Mouse (Mus musculus) heart, postnatal 0 days (tissue): ENCODE results near the gene Ubr3. TPM values are rescaled to one million over a fixed set of nuclear protein-coding genes. Genes with fewer than 3 reads are reported as not detected.
"Not testable (repeated sequence)": the region's sequence is repeated elsewhere in the genome, so short reads cannot be mapped to it uniquely, and the experiment has no call there.

Experiments
- ATAC-seq: fragments of 200-750 bp; cut with Nextera tagmentation; 2 replicates; pipeline ENCODE4 v1.8.0; 2017; ENCODE audit warnings: low read depth, moderate number of reproducible peaks, moderate library complexity; ENCODE audit not compliant: insufficient read depth
- DNase-seq: peaks from one replicate; pipeline ENCODE4 v3.0.0-alpha.2; 2016; ENCODE audit warnings: low spot score
- H3K27ac ChIP-seq: fragments of 300-500 bp; sonication (generic); 2 replicates; pipeline ENCODE4 v1.5.1; 2014; ENCODE audit warnings: low read depth, mild to moderate bottlenecking
- H3K27me3 ChIP-seq: fragments of 300-500 bp; sonication (generic); 2 replicates; pipeline ENCODE4 v1.6.1; 2014; ENCODE audit warnings: low read length, mixed read lengths; ENCODE audit not compliant: control insufficient read depth, insufficient read depth
- H3K36me3 ChIP-seq: fragments of 300-500 bp; sonication (generic); replicated peaks from 2 replicates; pipeline ENCODE4 v1.6.1; 2014; ENCODE audit warnings: low read length, mixed read lengths; ENCODE audit not compliant: control insufficient read depth, insufficient read depth
- H3K4me1 ChIP-seq: fragments of 300-500 bp; sonication (generic); 2 replicates; pipeline ENCODE4 v1.6.1; 2014; ENCODE audit warnings: antibody characterized with exemption; ENCODE audit not compliant: control insufficient read depth, insufficient read depth
- H3K4me2 ChIP-seq: fragments of 300-500 bp; sonication (generic); 2 replicates; pipeline ENCODE4 v1.6.1; 2014; ENCODE audit warnings: low read depth, mild to moderate bottlenecking, low read length, moderate library complexity
- H3K4me3 ChIP-seq: fragments of 300-500 bp; sonication (generic); 2 replicates; pipeline ENCODE4 v1.5.1; 2014; ENCODE audit warnings: low read depth, low read length
- H3K9ac ChIP-seq: fragments of 300-500 bp; sonication (generic); replicated peaks from 2 replicates; pipeline ENCODE4 v1.6.1; 2014; ENCODE audit warnings: low read depth, low read length, mixed read lengths
- H3K9me3 ChIP-seq: fragments of 300-500 bp; sonication (generic); replicated peaks from 2 replicates; pipeline ENCODE4 v1.6.1; 2016; ENCODE audit warnings: low read length; ENCODE audit not compliant: control insufficient read depth
- CTCF ChIP-seq: IDR thresholded peaks from 2 replicates; pipeline ENCODE4 v1.5.1; 2016; ENCODE audit warnings: antibody characterized with exemption, control low read depth, low read depth
- EP300 ChIP-seq: IDR thresholded peaks from 2 replicates; pipeline ENCODE4 v1.6.1; 2016; ENCODE audit warnings: antibody characterized with exemption, low read depth
- WGBS: fragments of 180-500 bp; shearing (Covaris S2); extraction: QIAGEN DNeasy Blood & Tissue Kit; methylation state at CpG from one replicate; pipeline ENCODE4 v1.1.7; 2014; 5-methylcytosine and 5-hydroxymethylcytosine counted together
- polyA plus RNA-seq: library from polyadenylated mRNA; unstranded; fragments of >200 nt; fragmentation: Nextera tagmentation; extraction: Ambion mirVana; gene quantifications from 2 replicates; pipeline ENCODE4 v1.2.1, GENCODE M21; 2015
- total RNA-seq: library from RNA; depleted of rRNA; stranded (reverse); fragments of >200 nt; gene quantifications from 2 replicates; pipeline ENCODE4 v1.2.3, GENCODE M21; 2014; ENCODE audit warnings: low replicate concordance

Ubr3 gene
- total and polyA plus RNA-seq, 2 experiments from 2014 or later = 12.9 to 55.0 TPM

- Histone ChIP-seq H3K4me3 (no peak overlapping the region), H3K36me3 (no peaks in the 10 kb centered on the region), H3K27ac (no peak overlapping the region), H3K27me3 (no peaks in the 10 kb centered on the region), H3K4me1 (0 out of 2 replicates have a peak, but pooled peaks cover 2% of the 10 kb centered on the region), H3K9me3 (no peaks in the 10 kb centered on the region), H3K9ac (no peak overlapping the region), H3K4me2 (no peak overlapping the region)
- TF ChIP-seq EP300 = no peak
- TF ChIP-seq CTCF = no peak
- DNase-seq (no peak), ATAC-seq (no peak)
- 68% methylated on average over 5 of the region's 5 CpGs for WGBS
Measured at GRCm38 (mm10) chr2:69893891-69894290, 3.2 kb upstream of the Ubr3 start.

GRCm38 (mm10) chr2:69895502-69896223, 1.4 kb upstream of the Ubr3 start:
- Histone ChIP-seq H3K4me3 (no peak overlapping the region), H3K4me1 (0 out of 2 replicates have a peak, but pooled peaks cover 6% of the 10 kb centered on the region), H3K36me3 (no peaks in the 10 kb centered on the region), H3K4me2 (no peak overlapping the region), H3K9ac (no peak overlapping the region), H3K27me3 (no peaks in the 10 kb centered on the region), H3K9me3 (no peaks in the 10 kb centered on the region), H3K27ac (no peak overlapping the region)
- TF ChIP-seq CTCF (peak; percentile 27), EP300 (no peak)
- WGBS = 63% methylated on average over 14 of the region's 14 CpGs
- no peak for DNase-seq
- ATAC-seq = no peak

GRCm38 (mm10) chr2:69896224-69896581, 843 bp upstream of the Ubr3 start:
- H3K27ac ChIP-seq = no peak overlapping the region
- no peak overlapping the region for H3K9ac ChIP-seq
- TF ChIP-seq CTCF (no peak), EP300 (no peak)
- no peak for ATAC-seq
- H3K9me3 ChIP-seq = no peaks in the 10 kb centered on the region
- 0 out of 2 replicates have a peak, but pooled peaks cover 6% of the 10 kb centered on the region for H3K4me1 ChIP-seq
- 93% methylated on average over 4 of the region's 4 CpGs for WGBS
- H3K4me2 ChIP-seq = no peak overlapping the region
- 0 out of 2 replicates have a peak, but pooled peaks cover 4% of the 10 kb centered on the region for H3K36me3 ChIP-seq
- no peaks in the 10 kb centered on the region for H3K27me3 ChIP-seq
- DNase-seq = no peak
- no peak overlapping the region for H3K4me3 ChIP-seq

GRCm38 (mm10) chr2:69897618-69898575, 851 bp downstream of the Ubr3 start:
- Histone ChIP-seq H3K4me2 (peak overlapping the region; percentile 91), H3K27me3 (no peaks in the 10 kb centered on the region), H3K9me3 (no peaks in the 10 kb centered on the region), H3K27ac (peak overlapping the region; percentile 96), H3K36me3 (0 out of 2 replicates have a peak, but pooled peaks cover 6% of the 10 kb centered on the region), H3K9ac (peak overlapping the region; percentile 99), H3K4me3 (peak overlapping the region; percentile 95), H3K4me1 (0 out of 2 replicates have a peak, but pooled peaks cover 6% of the 10 kb centered on the region)
- peak; percentile 87 for DNase-seq
- no peak for TF ChIP-seq CTCF
- TF ChIP-seq EP300 = no peak
- WGBS = under 1% methylated on average over 50 of the region's 55 CpGs
- peak; percentile 63 for ATAC-seq

- Histone ChIP-seq H3K27me3 (no peaks in the 10 kb centered on the region), H3K9me3 (no peaks in the 10 kb centered on the region), H3K4me2 (no peak overlapping the region), H3K4me3 (no peak overlapping the region), H3K36me3 (0 out of 2 replicates have a peak, but pooled peaks cover 10% of the 10 kb centered on the region), H3K27ac (no peak overlapping the region), H3K4me1 (0 out of 2 replicates have a peak, but pooled peaks cover 6% of the 10 kb centered on the region), H3K9ac (no peak overlapping the region)
- 86% methylated on average over 3 of the region's 3 CpGs for WGBS
- TF ChIP-seq EP300 = no peak
- no peak for TF ChIP-seq CTCF
- ATAC-seq (no peak), DNase-seq (no peak)
Measured at GRCm38 (mm10) chr2:69903541-69903940, 6.5 kb downstream of the Ubr3 start.

GRCm38 (mm10) chr2:69907394-69907793, 10.3 kb downstream of the Ubr3 start:
- not testable (repeated sequence) for H3K27me3 ChIP-seq, H3K36me3 ChIP-seq, H3K4me2 ChIP-seq, DNase-seq, H3K4me1 ChIP-seq, H3K9ac ChIP-seq, H3K9me3 ChIP-seq, ATAC-seq, H3K4me3 ChIP-seq, H3K27ac ChIP-seq
- 81% methylated on average over 4 of the region's 4 CpGs for WGBS
